Mouse (Mus musculus) midbrain, embryonic 14.5 days (tissue): ENCODE measurements around the gene Naaa. TPM values are rescaled to one million over a fixed set of nuclear protein-coding genes. Genes with fewer than 3 reads are reported as not detected.
A peak's percentile ranks its signal among the peaks of the same experiment; 100 is the strongest.

Experiments used
- ATAC-seq: fragments of 200-750 bp; cut with Nextera tagmentation; 2 replicates; pipeline ENCODE4 v1.8.0; 2017; ENCODE audit warnings: moderate number of reproducible peaks, moderate library complexity; ENCODE audit not compliant: low FRiP score, low TSS enrichment
- DNase-seq: peaks from one replicate; pipeline ENCODE4 v3.0.0-alpha.2; 2015
- H3K27ac ChIP-seq: fragments of 300-500 bp; sonication (generic); replicated peaks from 2 replicates; pipeline ENCODE4 v1.5.1; 2014; ENCODE audit warnings: mild to moderate bottlenecking, low read depth, low read length, moderate library complexity
- H3K27me3 ChIP-seq: fragments of 300-500 bp; sonication (generic); 2 replicates; pipeline ENCODE4 v1.6.1; 2014; ENCODE audit warnings: low read length, control low read depth, mixed read lengths; ENCODE audit not compliant: control insufficient read depth, insufficient read depth
- H3K36me3 ChIP-seq: fragments of 300-500 bp; sonication (generic); 2 replicates; pipeline ENCODE4 v1.6.1; 2014; ENCODE audit warnings: low read length, control low read depth; ENCODE audit not compliant: control insufficient read depth, insufficient read depth
- H3K4me1 ChIP-seq: fragments of 300-500 bp; sonication (generic); 2 replicates; pipeline ENCODE4 v1.6.1; 2014; ENCODE audit warnings: mild to moderate bottlenecking, antibody characterized with exemption, low read length, control low read depth; ENCODE audit not compliant: control insufficient read depth, insufficient read depth
- H3K4me2 ChIP-seq: fragments of 300-500 bp; sonication (generic); 2 replicates; pipeline ENCODE4 v1.6.1; 2014; ENCODE audit warnings: mild to moderate bottlenecking, low read length, moderate library complexity
- H3K4me3 ChIP-seq: fragments of 300-500 bp; sonication (generic); replicated peaks from 2 replicates; pipeline ENCODE4 v1.5.1; 2014; ENCODE audit warnings: low read depth, low read length
- H3K9ac ChIP-seq: fragments of 300-500 bp; sonication (generic); replicated peaks from 2 replicates; pipeline ENCODE4 v1.6.1; 2014; ENCODE audit warnings: mild to moderate bottlenecking, low read length, moderate library complexity
- H3K9me3 ChIP-seq: fragments of 300-500 bp; sonication (generic); 2 replicates; pipeline ENCODE4 v1.6.1; 2016; ENCODE audit warnings: low read length, control low read depth, mixed read lengths; ENCODE audit not compliant: control insufficient read depth
- WGBS: fragments of 180-500 bp; shearing (Covaris S2); extraction: QIAGEN DNeasy Blood & Tissue Kit; methylation state at CpG from one replicate; pipeline ENCODE4 v1.1.7; 2014; 5-methylcytosine and 5-hydroxymethylcytosine counted together
- polyA plus RNA-seq: library from polyadenylated mRNA; unstranded; fragments of >200 nt; fragmentation: Nextera tagmentation; extraction: Ambion mirVana; gene quantifications from 2 replicates; pipeline ENCODE4 v1.2.1, GENCODE M21; 2014

Naaa gene
- polyA plus RNA-seq, 1 experiment from 2014 or later = 15.2 TPM

DNA sequence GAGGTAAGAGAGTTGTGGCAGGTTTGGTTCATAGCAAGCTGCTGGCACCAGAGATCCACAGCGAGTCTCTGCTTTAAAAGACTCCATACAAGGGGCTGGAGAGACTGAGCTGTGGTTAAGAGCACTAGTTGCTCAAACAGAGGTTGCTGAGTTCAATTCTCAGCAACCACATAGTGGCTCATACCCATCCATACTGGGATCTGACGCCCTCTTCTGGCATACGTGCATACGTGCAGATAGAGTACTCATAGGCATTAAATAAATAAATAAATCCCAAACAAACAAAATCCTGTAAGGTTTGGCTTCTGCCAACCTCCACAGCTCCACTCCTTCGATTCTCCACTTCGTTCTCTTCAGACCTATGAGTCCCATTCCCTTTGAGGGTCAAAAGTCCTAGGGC is 25.9 kb downstream of the Naaa start:
- H3K4me1 ChIP-seq = no peaks in the 10 kb centered on the region
- ATAC-seq (no peak), DNase-seq (no peak)
- no peaks in the 10 kb centered on the region for H3K36me3 ChIP-seq
- no peak overlapping the region for H3K4me2 ChIP-seq
- H3K27ac ChIP-seq = no peak overlapping the region
- 91% methylated on average over 6 of the region's 6 CpGs for WGBS
- no peaks in the 10 kb centered on the region for H3K9me3 ChIP-seq
- no peak overlapping the region for H3K9ac ChIP-seq
- H3K27me3 ChIP-seq = no peaks in the 10 kb centered on the region
- H3K4me3 ChIP-seq = no peak overlapping the region

DNA sequence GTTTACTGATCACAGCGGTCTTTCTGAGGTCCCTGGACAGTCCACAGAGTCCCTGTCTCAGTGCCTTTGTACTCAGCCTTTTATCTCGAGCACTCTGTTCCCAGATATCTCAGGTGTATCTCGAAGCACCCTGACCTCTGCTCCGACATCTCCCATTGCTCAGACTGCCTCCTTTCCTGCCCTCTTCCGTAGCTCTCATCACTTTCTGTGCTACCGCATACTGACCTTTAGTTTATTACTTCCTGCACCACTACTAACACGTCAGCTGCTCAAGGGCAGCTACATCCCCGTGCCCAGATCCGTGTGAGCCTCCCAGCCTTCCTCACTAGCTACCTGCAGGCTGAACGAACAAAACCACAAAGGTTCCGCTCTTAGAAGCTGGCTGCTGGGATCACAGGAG is 29.4 kb downstream of the Naaa start:
- WGBS = 88% methylated on average over 11 of the region's 11 CpGs
- Histone ChIP-seq H3K4me1 (no peaks in the 10 kb centered on the region), H3K27ac (no peak overlapping the region), H3K4me2 (no peak overlapping the region), H3K9me3 (no peaks in the 10 kb centered on the region), H3K9ac (no peak overlapping the region), H3K36me3 (no peaks in the 10 kb centered on the region), H3K27me3 (no peaks in the 10 kb centered on the region), H3K4me3 (no peak overlapping the region)
- ATAC-seq (no peak), DNase-seq (no peak)

DNA sequence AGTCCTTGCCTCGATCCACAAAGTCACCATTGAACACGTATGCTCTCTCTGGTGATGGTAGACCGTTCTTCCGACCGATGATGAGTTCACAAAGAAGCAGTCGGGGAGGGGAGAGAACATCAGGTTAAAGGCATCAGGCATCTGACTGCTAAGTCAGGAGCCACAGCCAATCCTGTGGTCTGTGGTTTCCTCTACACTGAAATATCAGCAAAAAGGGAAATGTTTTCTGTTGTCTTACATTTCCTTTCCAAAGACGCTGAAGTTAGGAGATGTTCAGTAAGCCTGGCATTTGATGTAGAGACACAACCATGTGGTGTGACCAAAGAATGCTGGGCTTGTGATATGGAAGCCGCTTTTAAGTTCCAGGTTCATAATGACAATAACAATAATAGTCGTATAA is 32.5 kb downstream of the Naaa start:
- H3K9me3 ChIP-seq = no peaks in the 10 kb centered on the region
- no peak overlapping the region for H3K4me2 ChIP-seq
- no peak overlapping the region for H3K9ac ChIP-seq
- no peak for ATAC-seq
- H3K36me3 ChIP-seq = no peaks in the 10 kb centered on the region
- no peak for DNase-seq
- no peak overlapping the region for H3K27ac ChIP-seq
- no peaks in the 10 kb centered on the region for H3K27me3 ChIP-seq
- H3K4me1 ChIP-seq = no peaks in the 10 kb centered on the region
- H3K4me3 ChIP-seq = no peak overlapping the region
- WGBS = 92% methylated on average over 9 of the region's 9 CpGs

DNA sequence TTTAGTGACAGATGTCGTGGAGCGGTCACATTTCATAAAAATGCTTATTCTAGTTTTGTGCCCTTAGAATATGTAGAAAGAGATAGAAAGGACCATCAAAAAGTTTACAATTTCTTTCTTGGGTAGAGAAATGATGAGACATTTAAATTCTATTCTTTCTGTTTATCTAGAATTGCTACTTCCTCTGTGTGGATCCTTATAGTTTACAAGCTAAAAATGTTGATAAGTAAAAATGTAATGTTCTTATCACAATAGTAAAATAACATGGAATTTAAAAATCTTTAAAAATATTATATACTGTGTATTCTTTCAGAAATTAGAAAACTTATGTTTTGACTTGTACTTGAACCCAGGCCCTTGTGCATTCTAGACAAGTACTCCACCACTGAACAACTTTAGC is 33.1 kb downstream of the Naaa start:
- Histone ChIP-seq H3K9ac (no peak overlapping the region), H3K36me3 (no peaks in the 10 kb centered on the region), H3K27me3 (no peaks in the 10 kb centered on the region), H3K9me3 (no peaks in the 10 kb centered on the region), H3K4me1 (no peaks in the 10 kb centered on the region), H3K4me3 (no peak overlapping the region), H3K4me2 (no peak overlapping the region), H3K27ac (no peak overlapping the region)
- ATAC-seq (no peak), DNase-seq (no peak)
- WGBS = over 99% methylated on average over 2 of the region's 2 CpGs

DNA sequence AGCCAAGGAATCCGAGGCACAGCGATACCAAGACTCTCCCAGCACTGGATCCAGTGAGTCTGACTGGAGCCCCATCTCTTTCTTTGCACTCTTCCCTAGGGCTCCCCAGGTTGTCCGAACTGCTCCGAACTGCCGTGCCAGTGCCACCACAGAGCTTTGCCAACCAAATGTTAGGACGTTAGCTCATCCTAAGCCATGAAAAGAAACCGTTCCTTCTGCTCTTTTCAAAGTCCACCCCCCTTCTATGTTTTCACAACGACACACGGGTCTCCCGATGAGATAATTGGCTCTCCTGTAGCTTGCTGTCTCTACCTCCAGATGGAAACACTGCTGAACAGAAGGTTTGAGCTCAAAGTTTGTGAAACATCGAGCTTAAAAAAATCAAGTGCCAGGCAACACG is 37.2 kb downstream of the Naaa start:
- Histone ChIP-seq H3K27me3 (no peaks in the 10 kb centered on the region), H3K9me3 (no peaks in the 10 kb centered on the region), H3K9ac (no peak overlapping the region), H3K4me3 (no peak overlapping the region), H3K4me1 (no peaks in the 10 kb centered on the region), H3K27ac (no peak overlapping the region), H3K36me3 (no peaks in the 10 kb centered on the region), H3K4me2 (no peak overlapping the region)
- 95% methylated on average over 12 of the region's 12 CpGs for WGBS
- DNase-seq = no peak
- no peak for ATAC-seq

DNA sequence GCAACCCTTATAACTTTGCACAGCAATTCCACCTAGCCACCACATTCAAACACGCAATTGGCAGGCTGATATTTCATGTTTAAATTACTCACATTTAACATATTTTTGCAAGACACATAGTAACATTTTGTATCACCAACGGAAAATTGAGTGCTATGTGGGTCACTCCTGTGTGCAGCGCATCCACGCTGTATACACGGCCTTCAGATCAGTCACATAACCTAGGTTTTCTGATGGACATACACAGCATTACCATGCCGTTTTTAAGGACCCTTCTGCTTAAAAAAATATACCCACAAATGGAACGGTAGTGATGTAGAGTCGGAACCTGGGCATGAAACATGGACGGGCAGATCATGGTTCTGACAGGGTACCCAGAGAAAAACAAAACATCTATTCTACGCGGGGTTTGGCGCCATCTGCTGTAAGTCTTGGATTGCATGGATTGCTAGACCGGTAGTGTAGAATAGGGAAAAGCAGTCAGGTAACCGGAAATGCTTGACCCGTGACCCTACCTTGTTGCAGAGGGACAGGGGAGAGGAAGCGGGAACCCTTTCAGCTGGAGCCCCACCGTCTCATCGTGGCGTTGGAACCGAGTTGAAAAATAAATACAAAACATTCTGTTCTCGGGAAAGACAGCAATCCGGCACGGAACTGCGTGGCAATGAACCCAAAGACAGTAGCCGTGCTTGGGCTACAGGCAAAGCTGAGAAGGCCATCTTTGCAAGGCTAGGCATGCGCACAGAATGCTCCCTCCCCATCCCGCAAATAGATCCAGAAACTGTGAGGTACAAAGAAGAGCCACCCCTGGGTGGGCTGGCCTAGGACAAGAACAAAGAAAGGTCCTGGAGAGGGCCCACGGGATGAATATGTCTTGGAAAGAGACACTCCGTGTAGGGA is 38.4 kb downstream of the Naaa start:
- Histone ChIP-seq H3K4me1 (no peaks in the 10 kb centered on the region), H3K4me3 (no peak overlapping the region), H3K36me3 (no peaks in the 10 kb centered on the region), H3K9ac (no peak overlapping the region), H3K9me3 (no peaks in the 10 kb centered on the region), H3K27ac (no peak overlapping the region), H3K27me3 (no peaks in the 10 kb centered on the region), H3K4me2 (peak overlapping the region; percentile 16)
- peak; percentile 90 for DNase-seq
- peak; percentile 57 for ATAC-seq
- WGBS = 38% methylated on average over 29 of the region's 29 CpGs

DNA sequence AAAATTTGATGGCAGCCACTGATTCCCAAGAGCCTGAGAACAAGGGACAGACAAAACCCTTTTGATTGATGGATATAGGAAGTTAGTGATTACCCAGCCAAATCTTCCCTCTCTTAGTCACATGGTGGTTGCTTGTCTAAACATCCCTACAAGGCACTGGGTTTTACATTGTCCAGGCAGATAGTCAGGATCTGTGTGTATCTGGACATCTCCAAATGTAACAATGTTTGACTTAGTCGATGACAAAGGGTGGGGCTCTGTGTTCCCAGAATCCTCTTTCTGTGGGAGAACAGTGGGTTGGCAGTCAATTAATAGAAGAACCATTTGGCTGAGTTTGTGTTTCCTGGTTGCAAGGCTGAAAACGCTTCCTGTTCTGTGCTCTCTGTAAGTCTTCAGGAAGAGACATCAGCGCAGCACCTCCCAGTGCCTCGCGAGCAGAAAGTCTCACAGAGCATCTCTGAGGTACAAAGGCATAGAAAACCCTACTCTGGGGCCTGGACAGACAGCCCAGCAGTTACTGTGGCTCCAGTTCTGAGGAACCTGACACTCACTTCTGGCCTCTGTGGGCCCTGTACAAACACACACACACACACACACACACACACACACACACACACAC is 42.9 kb downstream of the Naaa start:
- 80% methylated on average over 5 of the region's 5 CpGs for WGBS
- H3K27ac ChIP-seq = no peak overlapping the region
- DNase-seq = no peak
- no peak for ATAC-seq
- no peak overlapping the region for H3K9ac ChIP-seq
- no peaks in the 10 kb centered on the region for H3K9me3 ChIP-seq
- no peaks in the 10 kb centered on the region for H3K36me3 ChIP-seq
- no peak overlapping the region for H3K4me3 ChIP-seq
- no peaks in the 10 kb centered on the region for H3K4me1 ChIP-seq
- no peaks in the 10 kb centered on the region for H3K27me3 ChIP-seq
- no peak overlapping the region for H3K4me2 ChIP-seq

DNA sequence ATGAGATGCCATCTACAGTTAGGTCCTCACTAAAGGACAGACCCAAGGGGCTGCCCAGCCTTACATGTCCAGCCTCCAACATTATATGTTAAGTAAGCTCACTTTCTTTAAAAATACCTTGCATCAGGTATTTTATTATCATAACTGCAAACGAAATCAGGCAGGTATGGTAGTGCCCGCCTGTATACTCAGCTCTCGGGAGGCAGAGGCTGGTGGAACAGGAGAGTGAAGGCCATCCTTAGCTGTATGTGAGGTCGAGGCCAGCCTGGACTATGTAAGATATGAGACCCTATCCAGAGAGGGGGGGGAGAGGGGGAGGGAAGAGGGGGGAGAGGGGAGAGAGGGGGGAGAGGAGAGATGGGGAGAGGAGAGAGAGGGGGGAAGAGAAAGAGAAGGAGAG is 44.6 kb downstream of the Naaa start:
- Histone ChIP-seq H3K9ac (no peak overlapping the region), H3K4me1 (no peaks in the 10 kb centered on the region), H3K4me2 (no peak overlapping the region), H3K4me3 (no peak overlapping the region), H3K36me3 (no peaks in the 10 kb centered on the region), H3K27ac (no peak overlapping the region), H3K27me3 (no peaks in the 10 kb centered on the region), H3K9me3 (no peaks in the 10 kb centered on the region)
- ATAC-seq = no peak; the same call in 1 of the 2 replicates
- no peak for DNase-seq
- WGBS = 93% methylated on average over 4 of the region's 4 CpGs

DNA sequence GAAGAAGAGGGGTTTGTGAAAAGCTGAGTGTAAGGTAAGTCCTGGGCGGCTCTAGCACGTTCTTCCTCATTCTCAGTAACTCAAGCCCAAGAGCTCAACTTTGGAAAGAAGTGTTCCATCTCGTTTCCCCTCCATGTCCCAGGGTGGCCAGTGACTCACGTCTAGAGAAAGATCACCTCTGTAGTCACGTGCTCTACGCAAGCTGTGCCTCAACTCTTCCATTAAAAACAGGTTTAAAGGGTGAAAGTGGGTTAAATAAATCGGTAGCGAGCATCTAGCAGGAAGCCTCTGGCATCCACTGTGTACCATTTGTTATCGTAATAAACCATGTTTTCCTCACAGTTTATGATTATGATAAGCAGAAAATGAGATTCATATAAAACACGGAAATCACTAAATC is 46.1 kb downstream of the Naaa start:
- no peak overlapping the region for H3K4me3 ChIP-seq
- H3K4me1 ChIP-seq = no peaks in the 10 kb centered on the region
- no peak for ATAC-seq
- no peaks in the 10 kb centered on the region for H3K9me3 ChIP-seq
- H3K27ac ChIP-seq = no peak overlapping the region
- no peak overlapping the region for H3K4me2 ChIP-seq
- no peak for DNase-seq
- no peak overlapping the region for H3K9ac ChIP-seq
- 82% methylated on average over 10 of the region's 10 CpGs for WGBS
- H3K27me3 ChIP-seq = no peaks in the 10 kb centered on the region
- H3K36me3 ChIP-seq = no peaks in the 10 kb centered on the region
